Mouse (Mus musculus): ENCODE measurements at regions not wholly inside any gene's neighbourhood (a gene's known extent, or its start where the extent isn't known, plus 50 kb on each side); places are given as distances from the start of the nearest gene placed in this dataset.

DNA sequence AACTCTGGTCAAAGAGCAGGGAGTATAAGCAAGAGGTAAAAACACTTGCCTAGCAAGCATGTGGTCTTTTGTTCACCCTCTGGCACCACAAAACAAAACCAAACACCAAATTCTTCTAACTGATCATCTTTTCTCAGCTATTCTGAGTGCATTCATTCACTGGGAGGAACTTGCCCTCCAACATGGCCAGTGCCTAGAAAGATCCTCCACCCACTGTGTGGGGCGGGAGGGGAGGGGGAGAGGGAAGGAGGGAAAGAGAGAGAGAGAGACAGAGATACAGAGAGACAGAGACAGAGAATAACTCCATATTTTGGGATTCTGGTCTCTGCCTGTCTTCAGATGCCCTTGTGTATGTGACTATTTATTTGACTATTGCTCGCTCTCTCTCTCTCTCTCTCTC is 360.9 kb downstream of the Nuf2 start:
- Histone ChIP-seq H3K4me3 (ENCODE audit: control insufficient read depth, low read depth, low read length) (no peak overlapping the region), H3K27ac (ENCODE audit: control insufficient read depth, insufficient read depth, low read depth, low read length) (no peak overlapping the region), H3K27me3 (ENCODE audit: control insufficient read depth, insufficient read depth, low read length) (no peaks in the 10 kb centered on the region), H3K4me1 (ENCODE audit: control insufficient read depth, insufficient read depth, low read length) (no peaks in the 10 kb centered on the region), H3K36me3 (ENCODE audit: control insufficient read depth, insufficient read depth, low read length) (no peaks in the 10 kb centered on the region)
- no peak for TF ChIP-seq POLR2A (IDR thresholded peaks at IDR 0.05; ENCODE audit: control insufficient read depth, low read depth, low read length)
- TF ChIP-seq CTCF (IDR thresholded peaks at IDR 0.05; ENCODE audit: control insufficient read depth, insufficient read depth, insufficient replicate concordance, low read depth, low read length): no peak

DNA sequence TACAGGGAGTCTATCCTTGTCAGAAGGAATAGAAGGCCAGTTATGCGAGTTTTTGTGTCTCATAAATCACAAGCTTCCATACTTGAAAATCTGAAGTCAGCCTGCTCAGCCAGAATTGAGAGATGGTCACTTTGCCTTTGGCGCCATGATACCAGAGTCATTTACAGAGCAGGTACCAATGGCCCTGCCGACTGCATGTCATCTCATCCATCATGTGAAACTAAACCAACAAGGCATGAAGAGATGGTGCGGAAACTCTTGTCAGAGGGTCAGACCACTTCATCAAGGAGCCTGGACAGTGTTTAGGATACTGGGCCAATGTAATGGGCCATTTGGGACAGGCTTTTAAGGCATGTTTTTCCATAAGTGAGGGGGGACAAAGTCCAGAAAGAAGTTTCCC is 363.2 kb downstream of the Nuf2 start:
- no peak overlapping the region for H3K27ac ChIP-seq (ENCODE audit: control insufficient read depth, insufficient read depth, low read depth, low read length)
- no peaks in the 10 kb centered on the region for H3K4me1 ChIP-seq (ENCODE audit: control insufficient read depth, insufficient read depth, low read length)
- H3K36me3 ChIP-seq (ENCODE audit: control insufficient read depth, insufficient read depth, low read length): no peaks in the 10 kb centered on the region
- TF ChIP-seq CTCF (IDR thresholded peaks at IDR 0.05; ENCODE audit: control insufficient read depth, insufficient read depth, insufficient replicate concordance, low read depth, low read length) (no peak), POLR2A (IDR thresholded peaks at IDR 0.05; ENCODE audit: control insufficient read depth, low read depth, low read length) (no peak)
- no peaks in the 10 kb centered on the region for H3K27me3 ChIP-seq (ENCODE audit: control insufficient read depth, insufficient read depth, low read length)
- no peak overlapping the region for H3K4me3 ChIP-seq (ENCODE audit: control insufficient read depth, low read depth, low read length)

DNA sequence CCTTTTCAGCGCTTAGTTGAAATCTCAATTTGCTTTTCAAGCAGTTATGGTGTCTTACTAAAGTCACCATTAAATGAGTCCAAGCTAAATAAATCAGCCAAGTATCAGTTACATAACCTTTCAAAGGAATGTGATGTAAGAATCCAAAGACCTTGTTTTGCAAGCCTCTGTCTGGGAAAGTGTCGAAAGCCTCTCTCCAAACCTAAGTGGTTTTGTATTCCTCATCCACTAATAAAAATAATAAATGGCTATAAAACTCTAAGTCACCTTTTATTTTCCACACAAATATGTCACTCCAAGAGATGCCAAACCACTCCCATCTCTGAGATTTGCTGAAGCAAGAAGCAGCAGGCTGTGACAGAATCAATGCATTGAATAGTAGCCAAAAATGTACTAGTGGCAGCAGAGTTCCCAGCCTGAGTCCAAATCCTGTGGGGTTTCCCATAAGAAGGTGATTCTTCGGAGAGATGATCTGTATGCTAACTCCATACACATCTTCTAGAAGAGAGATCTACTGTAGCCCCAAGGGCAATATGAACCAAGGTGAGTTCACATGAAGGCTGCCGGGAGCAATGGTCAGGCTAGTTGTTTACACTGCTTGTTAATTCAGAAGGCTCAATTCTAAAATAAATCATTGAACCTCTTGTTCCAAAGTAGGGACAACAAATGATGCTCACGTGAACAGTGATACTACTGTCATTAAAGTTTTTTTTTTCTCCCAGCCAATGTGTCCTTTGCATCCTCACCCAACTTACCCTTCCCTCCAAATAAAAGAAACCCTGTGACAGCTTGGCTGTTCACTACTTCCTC is 365.0 kb downstream of the Nuf2 start:
- H3K27ac ChIP-seq (ENCODE audit: control insufficient read depth, insufficient read depth, low read depth, low read length): no peak overlapping the region
- H3K36me3 ChIP-seq (ENCODE audit: control insufficient read depth, insufficient read depth, low read length): no peaks in the 10 kb centered on the region
- H3K4me1 ChIP-seq (ENCODE audit: control insufficient read depth, insufficient read depth, low read length): no peaks in the 10 kb centered on the region
- no peaks in the 10 kb centered on the region for H3K27me3 ChIP-seq (ENCODE audit: control insufficient read depth, insufficient read depth, low read length)
- no peak overlapping the region for H3K4me3 ChIP-seq (ENCODE audit: control insufficient read depth, low read depth, low read length)
- no peak for TF ChIP-seq POLR2A (IDR thresholded peaks at IDR 0.05; ENCODE audit: control insufficient read depth, low read depth, low read length)
- TF ChIP-seq CTCF (IDR thresholded peaks at IDR 0.05; ENCODE audit: control insufficient read depth, insufficient read depth, insufficient replicate concordance, low read depth, low read length): no peak

DNA sequence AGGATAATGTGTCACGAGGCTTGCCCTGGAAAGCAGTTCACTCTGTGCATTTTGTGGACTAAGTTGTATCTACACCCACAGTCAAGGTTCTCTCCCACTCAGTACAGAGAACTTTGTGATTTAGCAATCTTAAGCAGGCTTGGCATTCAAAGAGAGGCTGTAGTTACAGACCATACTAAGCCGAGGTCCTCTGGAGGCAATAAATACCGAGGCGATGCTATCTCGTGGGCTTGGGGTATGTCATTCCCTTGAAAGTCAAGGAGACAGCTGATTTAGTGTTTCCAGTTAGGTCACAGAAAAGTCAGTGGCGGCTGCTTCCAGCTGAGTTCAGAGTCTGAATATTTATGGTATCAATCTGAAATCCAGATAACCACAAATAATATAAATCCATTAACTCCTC is 370.4 kb downstream of the Nuf2 start:
- Histone ChIP-seq H3K4me1 (ENCODE audit: control insufficient read depth, insufficient read depth, low read length) (no peaks in the 10 kb centered on the region), H3K4me3 (ENCODE audit: control insufficient read depth, low read depth, low read length) (no peak overlapping the region), H3K27me3 (ENCODE audit: control insufficient read depth, insufficient read depth, low read length) (no peaks in the 10 kb centered on the region), H3K36me3 (ENCODE audit: control insufficient read depth, insufficient read depth, low read length) (no peaks in the 10 kb centered on the region), H3K27ac (ENCODE audit: control insufficient read depth, insufficient read depth, low read depth, low read length) (no peak overlapping the region)
- no peak for TF ChIP-seq POLR2A (IDR thresholded peaks at IDR 0.05; ENCODE audit: control insufficient read depth, low read depth, low read length)
- no peak for TF ChIP-seq CTCF (IDR thresholded peaks at IDR 0.05; ENCODE audit: control insufficient read depth, insufficient read depth, insufficient replicate concordance, low read depth, low read length)

DNA sequence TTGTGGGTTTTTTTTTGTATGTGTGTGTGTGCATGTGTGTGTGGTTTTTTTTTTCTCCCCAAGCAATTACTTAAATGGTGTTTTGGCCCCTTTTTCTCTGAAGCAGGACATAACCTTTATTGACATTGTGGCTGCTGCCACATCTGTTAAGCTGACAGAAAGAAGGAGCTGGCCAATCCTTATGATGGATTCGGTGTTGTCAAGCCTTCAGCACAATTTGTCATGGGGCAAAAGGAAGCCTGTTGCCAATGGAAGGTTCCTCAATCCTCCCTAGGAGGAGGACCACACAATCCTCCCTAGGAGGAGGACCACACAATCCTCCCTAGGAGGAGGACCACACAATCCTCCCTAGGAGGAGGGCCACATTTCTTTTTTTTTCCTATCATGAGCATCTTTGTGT is 371.0 kb downstream of the Nuf2 start:
- TF ChIP-seq CTCF (IDR thresholded peaks at IDR 0.05; ENCODE audit: control insufficient read depth, insufficient read depth, insufficient replicate concordance, low read depth, low read length) (no peak), POLR2A (IDR thresholded peaks at IDR 0.05; ENCODE audit: control insufficient read depth, low read depth, low read length) (no peak)
- Histone ChIP-seq H3K4me3 (ENCODE audit: control insufficient read depth, low read depth, low read length) (no peak overlapping the region), H3K27ac (ENCODE audit: control insufficient read depth, insufficient read depth, low read depth, low read length) (no peak overlapping the region), H3K4me1 (ENCODE audit: control insufficient read depth, insufficient read depth, low read length) (no peaks in the 10 kb centered on the region), H3K36me3 (ENCODE audit: control insufficient read depth, insufficient read depth, low read length) (no peaks in the 10 kb centered on the region), H3K27me3 (ENCODE audit: control insufficient read depth, insufficient read depth, low read length) (no peaks in the 10 kb centered on the region)

DNA sequence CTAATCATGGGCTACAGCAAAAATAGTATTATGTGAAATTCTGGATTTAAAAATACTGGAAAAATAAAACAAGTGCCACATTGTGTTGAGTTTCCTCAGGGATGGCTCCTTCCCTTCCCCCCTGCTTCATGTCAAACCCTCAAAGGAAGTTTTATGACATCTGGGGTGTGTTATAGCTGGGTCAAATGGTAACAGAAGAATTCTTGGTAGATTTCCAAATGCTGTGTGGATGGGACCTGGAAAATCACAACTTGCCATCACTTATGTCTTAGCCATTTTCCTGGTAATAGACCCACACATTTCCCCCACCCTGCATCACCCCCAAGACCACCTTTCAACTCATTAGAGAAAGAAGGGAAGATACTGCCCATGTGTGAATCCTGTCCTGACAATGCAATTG is 371.5 kb downstream of the Nuf2 start:
- H3K27me3 ChIP-seq (ENCODE audit: control insufficient read depth, insufficient read depth, low read length): no peaks in the 10 kb centered on the region

DNA sequence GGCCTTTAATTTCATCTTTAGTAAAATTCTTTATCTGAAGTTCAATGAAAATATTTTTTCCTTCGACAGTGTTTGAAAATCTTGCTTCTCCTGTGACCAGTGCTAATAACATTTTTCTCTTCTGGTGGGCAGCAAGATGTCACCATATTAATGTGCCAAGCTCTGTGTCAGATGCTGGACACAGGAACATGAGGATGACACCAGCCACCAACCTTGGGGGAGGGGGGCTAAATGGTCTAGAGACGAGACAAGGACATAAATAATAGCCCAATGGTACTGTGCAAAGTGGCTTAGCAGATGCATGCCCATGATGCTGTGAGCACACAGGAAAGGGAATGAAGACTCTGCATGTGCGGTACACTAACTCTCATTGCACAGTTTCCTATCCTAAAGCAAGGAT is 373.8 kb downstream of the Nuf2 start:
- H3K4me3 ChIP-seq (ENCODE audit: control insufficient read depth, low read depth, low read length): no peak overlapping the region
- H3K36me3 ChIP-seq (ENCODE audit: control insufficient read depth, insufficient read depth, low read length): no peaks in the 10 kb centered on the region
- no peaks in the 10 kb centered on the region for H3K27me3 ChIP-seq (ENCODE audit: control insufficient read depth, insufficient read depth, low read length)
- H3K4me1 ChIP-seq (ENCODE audit: control insufficient read depth, insufficient read depth, low read length): no peaks in the 10 kb centered on the region
- no peak for TF ChIP-seq CTCF (IDR thresholded peaks at IDR 0.05; ENCODE audit: control insufficient read depth, insufficient read depth, insufficient replicate concordance, low read depth, low read length)
- no peak for TF ChIP-seq POLR2A (IDR thresholded peaks at IDR 0.05; ENCODE audit: control insufficient read depth, low read depth, low read length)
- H3K27ac ChIP-seq (ENCODE audit: control insufficient read depth, insufficient read depth, low read depth, low read length): no peak overlapping the region

More for the DNA sequence above, 371.5 kb downstream of the Nuf2 start:
- no peak for TF ChIP-seq POLR2A (IDR thresholded peaks at IDR 0.05; ENCODE audit: control insufficient read depth, low read depth, low read length)
- TF ChIP-seq CTCF (IDR thresholded peaks at IDR 0.05; ENCODE audit: control insufficient read depth, insufficient read depth, insufficient replicate concordance, low read depth, low read length): no peak
- Histone ChIP-seq H3K4me1 (ENCODE audit: control insufficient read depth, insufficient read depth, low read length) (no peaks in the 10 kb centered on the region), H3K36me3 (ENCODE audit: control insufficient read depth, insufficient read depth, low read length) (no peaks in the 10 kb centered on the region), H3K27ac (ENCODE audit: control insufficient read depth, insufficient read depth, low read depth, low read length) (no peak overlapping the region), H3K4me3 (ENCODE audit: control insufficient read depth, low read depth, low read length) (no peak overlapping the region)

Measured in testis, adult 2 months (tissue).